Mouse (Mus musculus): ENCODE results near the gene Cracr2a. TPM values are rescaled to one million over a fixed set of nuclear protein-coding genes. Genes with fewer than 3 reads are reported as not detected.

Gene Cracr2a
- total RNA-seq, 2 experiments from 2014 or later: 1.4 to 2.0 TPM

- DNase-seq (ENCODE audit: low spot score in 2 of 2): peak in 1 of 2 experiments; percentile 28
These were observed 56.3 kb downstream of the Cracr2a start for GRCm38 (mm10) chr6:127617258-127618025.

GRCm38 (mm10) chr6:127618686-127619085 is 57.5 kb downstream of the Cracr2a start:
- no peak for DNase-seq (ENCODE audit: low spot score in 2 of 2)

- DNase-seq (ENCODE audit: low spot score in 2 of 2): peak; percentile 33 to 55
These were observed 64.0 kb downstream of the Cracr2a start for GRCm38 (mm10) chr6:127625135-127625534.

- DNase-seq (ENCODE audit: low spot score in 2 of 2): no peak
These were observed 66.3 kb downstream of the Cracr2a start for GRCm38 (mm10) chr6:127627453-127627852.

- DNase-seq (ENCODE audit: low spot score in 2 of 2): no peak
These were observed 68.1 kb downstream of the Cracr2a start for GRCm38 (mm10) chr6:127629249-127629648.

- DNase-seq (ENCODE audit: low spot score in 2 of 2): no peak
These were observed 73.7 kb downstream of the Cracr2a start for GRCm38 (mm10) chr6:127634858-127635257.

GRCm38 (mm10) chr6:127635462-127636189 is 74.5 kb downstream of the Cracr2a start:
- DNase-seq (ENCODE audit: low spot score in 2 of 2): no peak

GRCm38 (mm10) chr6:127641077-127641801 is 80.1 kb downstream of the Cracr2a start:
- no peak for DNase-seq (ENCODE audit: low spot score in 2 of 2)

- DNase-seq (ENCODE audit: low spot score in 2 of 2): no peak
These were observed 94.8 kb downstream of the Cracr2a start for GRCm38 (mm10) chr6:127655988-127656387.

GRCm38 (mm10) chr6:127657152-127657551 is 96.0 kb downstream of the Cracr2a start:
- DNase-seq (ENCODE audit: low spot score in 2 of 2): no peak

- DNase-seq (ENCODE audit: low spot score in 2 of 2): no peak
These were observed 98.3 kb downstream of the Cracr2a start for GRCm38 (mm10) chr6:127659472-127659871.

- DNase-seq (ENCODE audit: low spot score in 2 of 2): no peak
These were observed 98.8 kb downstream of the Cracr2a start for GRCm38 (mm10) chr6:127659966-127660365.

- DNase-seq (ENCODE audit: low spot score in 2 of 2): no peak
These were observed 100.7 kb downstream of the Cracr2a start for GRCm38 (mm10) chr6:127661717-127662292.

GRCm38 (mm10) chr6:127663263-127663662 is 102.1 kb downstream of the Cracr2a start:
- DNase-seq (ENCODE audit: low spot score in 2 of 2): no peak

- no peak for DNase-seq (ENCODE audit: low spot score in 2 of 2)
These were observed 108.2 kb downstream of the Cracr2a start for GRCm38 (mm10) chr6:127669313-127669712.

- no peak for DNase-seq (ENCODE audit: low spot score in 2 of 2)
These were observed 108.9 kb downstream of the Cracr2a start for GRCm38 (mm10) chr6:127670031-127670430.

- no peak for DNase-seq (ENCODE audit: low spot score in 2 of 2)
These were observed 110.9 kb downstream of the Cracr2a start for GRCm38 (mm10) chr6:127672071-127672470.

- DNase-seq (ENCODE audit: low spot score in 2 of 2): peak in 1 of 2 experiments; percentile 41
These were observed 115.7 kb downstream of the Cracr2a start for GRCm38 (mm10) chr6:127676866-127677265.

GRCm38 (mm10) chr6:127678320-127678719 is 117.2 kb downstream of the Cracr2a start:
- DNase-seq (ENCODE audit: low spot score in 2 of 2): no peak

- no peak for DNase-seq (ENCODE audit: low spot score in 2 of 2)
These were observed 117.9 kb downstream of the Cracr2a start for GRCm38 (mm10) chr6:127678998-127679397.

- DNase-seq (ENCODE audit: low spot score in 2 of 2): no peak
These were observed 119.6 kb downstream of the Cracr2a start for GRCm38 (mm10) chr6:127680784-127681183.

All from gastrocnemius, postnatal 4 days (tissue).